11 mouse cellular contexts compared by ENCODE assay signal in genomic region chr8:122307836-122308235, GRCm38 (mm10). TPM values are rescaled to one million over a fixed set of nuclear protein-coding genes. Genes with fewer than 3 reads are reported as not detected.
A peak's percentile ranks its signal among the peaks of the same experiment; 100 is the strongest.
DNase-seq lines count a peak whose midpoint lies in the region; ATAC-seq and TF ChIP-seq lines count a peak whose summit lies in the region.
"Had no signal": no experiment of that assay in that cellular context is flagged by ENCODE, and none has a peak within 500 bp of the region (broad histone marks: within the 10 kb centered on the region; RNA-seq: fewer than 3 reads in every experiment).

No protein-coding gene starts in this region.

- ATAC-seq in hindbrain, embryonic 13.5 days (ENCODE audit: low FRiP score): no peak
- no peak for ATAC-seq in hindbrain, embryonic 11.5 days (ENCODE audit: low FRiP score)
- ATAC-seq in G1E (ENCODE audit: extremely low read depth, insufficient number of reproducible peaks, low FRiP score, poor library complexity, severe bottlenecking): no peak
- 0 out of 2 replicates have a peak, but pooled peaks have one; percentile 35 for ATAC-seq in hindbrain, embryonic 15.5 days (ENCODE audit: low FRiP score, low read depth)

- no peak for TF ChIP-seq CTCF in G1E (IDR thresholded peaks at IDR 0.05; ENCODE audit: low read depth, low read length)

- no peak overlapping the region for H3K4me3 ChIP-seq in hindbrain, embryonic 13.5 days
- H3K4me3 ChIP-seq in hindbrain, embryonic 11.5 days (ENCODE audit: low read depth, low read length): no peak overlapping the region
- H3K4me3 ChIP-seq in G1E (ENCODE audit: low read depth, low read length): peak overlapping the region; percentile 34; the same call in 1 of the 2 replicates
- H3K4me3 ChIP-seq in hindbrain, embryonic 15.5 days: no peak overlapping the region

- WGBS in hindbrain, embryonic 13.5 days: 66% methylated on average over 8 of the region's 8 CpGs
- WGBS in hindbrain, embryonic 11.5 days: 80% methylated on average over 8 of the region's 8 CpGs
- 50% methylated on average over 8 of the region's 8 CpGs for WGBS in hindbrain, embryonic 15.5 days

- no peaks in the 10 kb centered on the region for H3K9me3 ChIP-seq in hindbrain, embryonic 13.5 days
- H3K9me3 ChIP-seq in hindbrain, embryonic 11.5 days (ENCODE audit: control insufficient read depth, low read length): no peaks in the 10 kb centered on the region
- no peaks in the 10 kb centered on the region for H3K9me3 ChIP-seq in G1E (replicated peaks)
- no peaks in the 10 kb centered on the region for H3K9me3 ChIP-seq in hindbrain, embryonic 15.5 days

- no peak overlapping the region for H3K4me2 ChIP-seq in hindbrain, embryonic 13.5 days
- H3K4me2 ChIP-seq in hindbrain, embryonic 11.5 days (replicated peaks; ENCODE audit: low read depth, low read length): no peak overlapping the region
- H3K4me2 ChIP-seq in hindbrain, embryonic 15.5 days: no peak overlapping the region
- H3K4me2 ChIP-seq: lung, embryonic 14.5 days had no signal

- no peaks in the 10 kb centered on the region; the same call in 1 of the 2 replicates for H3K36me3 ChIP-seq in hindbrain, embryonic 13.5 days
- no peaks in the 10 kb centered on the region for H3K36me3 ChIP-seq in hindbrain, embryonic 11.5 days (ENCODE audit: control insufficient read depth, insufficient read depth, low read length)
- peaks cover 98% of the 10 kb centered on the region for H3K36me3 ChIP-seq in G1E (replicated peaks)
- no peaks in the 10 kb centered on the region for H3K36me3 ChIP-seq in hindbrain, embryonic 15.5 days

- 0 out of 2 replicates have a peak, but pooled peaks cover 6% of the 10 kb centered on the region for H3K27me3 ChIP-seq in hindbrain, embryonic 13.5 days
- no peaks in the 10 kb centered on the region for H3K27me3 ChIP-seq in hindbrain, embryonic 11.5 days (ENCODE audit: control insufficient read depth, insufficient read depth, low read length)
- no peaks in the 10 kb centered on the region for H3K27me3 ChIP-seq in G1E (ENCODE audit: insufficient read depth, low read length)
- no peaks in the 10 kb centered on the region for H3K27me3 ChIP-seq in hindbrain, embryonic 15.5 days

- H3K9ac ChIP-seq in hindbrain, embryonic 13.5 days: 0 out of 2 replicates have a peak overlapping the region, but pooled peaks have one; percentile 19
- no peak overlapping the region for H3K9ac ChIP-seq in hindbrain, embryonic 11.5 days (ENCODE audit: low read depth, low read length)
- no peak overlapping the region for H3K9ac ChIP-seq in hindbrain, embryonic 15.5 days
- H3K9ac ChIP-seq: lung, embryonic 14.5 days had no signal

- peak overlapping the region; percentile 48 for H3K27ac ChIP-seq in hindbrain, embryonic 13.5 days
- no peak overlapping the region for H3K27ac ChIP-seq in hindbrain, embryonic 11.5 days (ENCODE audit: low read depth, low read length)
- peak overlapping the region; percentile 49 for H3K27ac ChIP-seq in hindbrain, embryonic 15.5 days (replicated peaks)

- DNase-seq in hindbrain, embryonic 11.5 days (ENCODE audit: low spot score): no peak
- DNase-seq in G1E (ENCODE audit: low spot score): no peak
- DNase-seq in cerebellum, adult 9-10 months: peak; percentile 56
- DNase-seq in embryo, embryonic 9.5 days (ENCODE audit: extremely low spot score): no peak
- DNase-seq in ovary, postnatal 10 days (ENCODE audit: low spot score): no peak
- no peak for DNase-seq in thymus, postnatal 4 days
- DNase-seq: lung, embryonic 14.5 days; thymus, adult 2 months had no signal

- peaks cover 42% of the 10 kb centered on the region for H3K4me1 ChIP-seq in hindbrain, embryonic 13.5 days (replicated peaks)
- no peaks in the 10 kb centered on the region; the same call in 1 of the 2 replicates for H3K4me1 ChIP-seq in hindbrain, embryonic 11.5 days (replicated peaks; ENCODE audit: control insufficient read depth, insufficient read depth, low read length)
- peaks cover 99% of the 10 kb centered on the region for H3K4me1 ChIP-seq in G1E (ENCODE audit: insufficient read depth, low read depth, low read length)
- peaks cover 23% of the 10 kb centered on the region for H3K4me1 ChIP-seq in hindbrain, embryonic 15.5 days (replicated peaks)

RNA-seq across cellular contexts. Expression of gene Zfpm1, which starts 25.9 kb away (rescaled TPM):
- polyA plus RNA-seq in hindbrain, embryonic 13.5 days (2015; fragmentation: Nextera tagmentation; extraction: Ambion mirVana): 1.4 and 1.5 TPM in 2 replicates
- polyA plus RNA-seq in hindbrain, embryonic 11.5 days (2014; fragmentation: Nextera tagmentation; extraction: Ambion mirVana): 1.6 and 1.9 TPM in 2 replicates
- total RNA-seq in G1E (2014; fragmentation: Nextera tagmentation) (254 and 292 TPM in 2 replicates), G1E (2017) (53.1 and 54.4 TPM in 2 replicates)
- polyA plus RNA-seq in G1E (2012): 1,150 and 1,251 TPM in 2 replicates
- 1.4 and 2.3 TPM in 2 replicates for polyA plus RNA-seq in hindbrain, embryonic 15.5 days (2015; fragmentation: Nextera tagmentation; extraction: Ambion mirVana)

RNA-seq across cellular contexts. Expression of gene Trhr2, which starts 52.7 kb away (rescaled TPM):
- not detected in 2 replicates for polyA plus RNA-seq in hindbrain, embryonic 13.5 days (2015; fragmentation: Nextera tagmentation; extraction: Ambion mirVana)
- 0.11 and 0.25 TPM in 2 replicates for polyA plus RNA-seq in hindbrain, embryonic 11.5 days (2014; fragmentation: Nextera tagmentation; extraction: Ambion mirVana)
- not detected in 2 replicates for total RNA-seq in G1E (2014; fragmentation: Nextera tagmentation)
- not detected in 2 replicates for total RNA-seq in G1E (2017)
- polyA plus RNA-seq in G1E (2012): not detected in 2 replicates
- 0.10 and 0.28 TPM in 2 replicates for polyA plus RNA-seq in hindbrain, embryonic 15.5 days (2015; fragmentation: Nextera tagmentation; extraction: Ambion mirVana)
- total RNA-seq: gastrocnemius, postnatal 4 days had no signal
- polyA plus RNA-seq: lung, embryonic 14.5 days had no signal

Comparison
In these comparisons a context has a peak if more than half of its experiments do, and no peak if none do; other contexts are left out.
1. RNA of gene Zfpm1, which starts 25.9 kb away (polyA plus RNA-seq): 1,150 to 1,251 TPM in G1E; 1.4 to 2.3 TPM in hindbrain, embryonic 15.5 days, 1.6 to 1.9 TPM in hindbrain, embryonic 11.5 days and 1.4 to 1.5 TPM in hindbrain, embryonic 13.5 days; every median in the first group is over 100 times any median in the second.